Comparison of ENCODE assay signal across 9 mouse cellular contexts in genomic region chr10:128185959-128186358, GRCm38 (mm10). TPM values are rescaled to one million over a fixed set of nuclear protein-coding genes. Genes with fewer than 3 reads are reported as not detected.
DNase-seq lines count a peak whose midpoint lies in the region; ATAC-seq lines count a peak whose summit lies in the region.
"Had no signal": no experiment of that assay in that cellular context is flagged by ENCODE, and none has a peak within 500 bp of the region (broad histone marks: within the 10 kb centered on the region; RNA-seq: fewer than 3 reads in every experiment).

No protein-coding gene starts in this region.

- no peaks in the 10 kb centered on the region for H3K9me3 ChIP-seq in heart, embryonic 10.5 days
- H3K9me3 ChIP-seq in liver, embryonic 13.5 days (replicated peaks), result no peaks in the 10 kb centered on the region
- H3K9me3 ChIP-seq: hindbrain, embryonic 15.5 days had no signal

- 44% methylated on average over 2 of the region's 2 CpGs for WGBS in heart, embryonic 10.5 days
- WGBS in liver, embryonic 13.5 days (ENCODE audit: insufficient replicate concordance), result 55% methylated on average over 2 of the region's 2 CpGs

- no peak overlapping the region for H3K4me2 ChIP-seq in liver, embryonic 13.5 days
- H3K4me2 ChIP-seq: hindbrain, embryonic 15.5 days had no signal

- no peaks in the 10 kb centered on the region for H3K36me3 ChIP-seq in heart, embryonic 10.5 days
- no peaks in the 10 kb centered on the region for H3K36me3 ChIP-seq in liver, embryonic 13.5 days
- H3K36me3 ChIP-seq: hindbrain, embryonic 15.5 days had no signal

- no peak overlapping the region for H3K9ac ChIP-seq in liver, embryonic 13.5 days
- H3K9ac ChIP-seq: hindbrain, embryonic 15.5 days had no signal

- ATAC-seq in liver, embryonic 13.5 days (ENCODE audit: low read depth), result peak; percentile 24

- H3K4me1 ChIP-seq in heart, embryonic 10.5 days, result no peaks in the 10 kb centered on the region
- peaks cover 34% of the 10 kb centered on the region for H3K4me1 ChIP-seq in liver, embryonic 13.5 days (replicated peaks)

- H3K4me3 ChIP-seq in heart, embryonic 10.5 days, result no peak overlapping the region
- no peak overlapping the region for H3K4me3 ChIP-seq in liver, embryonic 13.5 days (replicated peaks)
- H3K4me3 ChIP-seq: hindbrain, embryonic 15.5 days had no signal

- H3K27ac ChIP-seq in heart, embryonic 10.5 days, result no peak overlapping the region
- H3K27ac ChIP-seq in liver, embryonic 13.5 days, result 0 out of 2 replicates have a peak overlapping the region, but pooled peaks have one; percentile 86
- H3K27ac ChIP-seq: hindbrain, embryonic 15.5 days had no signal

- no peaks in the 10 kb centered on the region for H3K27me3 ChIP-seq in heart, embryonic 10.5 days (ENCODE audit: insufficient read depth, poor library complexity, severe bottlenecking)
- no peaks in the 10 kb centered on the region for H3K27me3 ChIP-seq in liver, embryonic 13.5 days
- H3K27me3 ChIP-seq: hindbrain, embryonic 15.5 days had no signal

- DNase-seq in CD4-positive helper T cell, adult 2 months (ENCODE audit: low read depth, low spot score), result peak; percentile 84
- DNase-seq in adrenal gland, adult 18-20 months (ENCODE audit: low spot score in 2 of 2), result peak; percentile 78 to 79
- DNase-seq in embryo, embryonic 11.5 days (ENCODE audit: low read depth, low spot score), result peak; percentile 81
- DNase-seq in heart, embryonic 10.5 days (ENCODE audit: low spot score), result peak; percentile 92
- DNase-seq in kidney, postnatal 10 days, result peak; percentile 90
- DNase-seq in liver, embryonic 13.5 days, result peak; percentile 83
- peak; percentile 63 for DNase-seq in ovary, postnatal 10 days (ENCODE audit: low spot score)
- peak; percentile 41 to 47 for DNase-seq in thymus, adult 18-20 months

RNA-seq across cellular contexts. Expression of gene Rbms2, which starts 5.9 kb away (rescaled TPM):
- 100 to 1,000 TPM in 1 of 2 experiments, 10 to 100 TPM in 1; 90.1 to 106 TPM for total RNA-seq in adrenal gland, adult 18-20 months (2021)
- 32.5 and 38.6 TPM in 2 replicates for polyA plus RNA-seq in heart, embryonic 10.5 days (2016; fragmentation: Nextera tagmentation; extraction: Ambion mirVana)
- 7.0 and 8.8 TPM in 2 replicates for polyA plus RNA-seq in liver, embryonic 13.5 days (2015; fragmentation: Nextera tagmentation; extraction: Ambion mirVana)

RNA-seq across cellular contexts. Expression of gene Gls2, which starts 8.3 kb away (rescaled TPM):
- 1 to 10 TPM; 2.9 TPM for total RNA-seq in adrenal gland, adult 18-20 months (2021)
- polyA plus RNA-seq in heart, embryonic 10.5 days (2016; fragmentation: Nextera tagmentation; extraction: Ambion mirVana), result 0.86 and 1.1 TPM in 2 replicates
- polyA plus RNA-seq in liver, embryonic 13.5 days (2015; fragmentation: Nextera tagmentation; extraction: Ambion mirVana), result 1.9 and 2.2 TPM in 2 replicates

RNA-seq across cellular contexts. Expression of gene Spryd4, which starts 25.6 kb away (rescaled TPM):
- total RNA-seq in adrenal gland, adult 18-20 months (2021), result 10 to 100 TPM; 15.4 to 17.7 TPM
- polyA plus RNA-seq in heart, embryonic 10.5 days (2016; fragmentation: Nextera tagmentation; extraction: Ambion mirVana), result 37.9 and 41.9 TPM in 2 replicates
- 24.1 and 24.7 TPM in 2 replicates for polyA plus RNA-seq in liver, embryonic 13.5 days (2015; fragmentation: Nextera tagmentation; extraction: Ambion mirVana)

RNA-seq across cellular contexts. Expression of gene Mip, which starts 39.7 kb away (rescaled TPM):
- not detected for total RNA-seq in adrenal gland, adult 18-20 months (2021)
- polyA plus RNA-seq in heart, embryonic 10.5 days (2016; fragmentation: Nextera tagmentation; extraction: Ambion mirVana), result not detected in 2 replicates
- 0.09 TPM in 1 of 2 replicates, not detected in the other for polyA plus RNA-seq in liver, embryonic 13.5 days (2015; fragmentation: Nextera tagmentation; extraction: Ambion mirVana)
- polyA plus RNA-seq: hindbrain, embryonic 15.5 days had no signal

RNA-seq across cellular contexts. Expression of gene Timeless, which starts 45.9 kb away (rescaled TPM):
- total RNA-seq in adrenal gland, adult 18-20 months (2021), result 1 to 10 TPM; 3.9 to 5.4 TPM
- 48.1 and 69.3 TPM in 2 replicates for polyA plus RNA-seq in heart, embryonic 10.5 days (2016; fragmentation: Nextera tagmentation; extraction: Ambion mirVana)
- 34.8 and 37.4 TPM in 2 replicates for polyA plus RNA-seq in liver, embryonic 13.5 days (2015; fragmentation: Nextera tagmentation; extraction: Ambion mirVana)
